ENCODE assay signal across 11 mouse cellular contexts in genomic region chr5:121765020-121765419, GRCm38 (mm10).
"Had no signal": no experiment of that assay in that cellular context is flagged by ENCODE, and none has a peak within 500 bp of the region (broad histone marks: within the 10 kb centered on the region; RNA-seq: fewer than 3 reads in every experiment).

No protein-coding gene starts in this region.

- H3K4me1 ChIP-seq: midbrain, embryonic 12.5 days had no signal

- H3K27me3 ChIP-seq: liver, embryonic 13.5 days; midbrain, embryonic 12.5 days had no signal

- H3K4me3 ChIP-seq: liver, embryonic 13.5 days; midbrain, embryonic 12.5 days had no signal

- H3K27ac ChIP-seq: kidney, postnatal 0 days; liver, embryonic 13.5 days; midbrain, embryonic 12.5 days; stomach, postnatal 0 days had no signal

- H3K9me3 ChIP-seq: liver, embryonic 13.5 days; midbrain, embryonic 12.5 days had no signal

- DNase-seq: kidney, adult 2 months; kidney, postnatal 25 days; liver, embryonic 13.5 days; lung, adult 2 months; lung, postnatal 14 days; lung, postnatal 4 days; right cerebral cortex, postnatal 14 days; right cerebral cortex, postnatal 4 days had no signal
